Mouse (Mus musculus) mature B cell (primary cell): Measurements from ENCODE around the gene Nap1l1.

Source experiments
- in situ Hi-C: fragments of 300-500 bp; cut with MboI; formaldehyde crosslinking; loops from 2 replicates; pipeline ENCODE4 v1.14.3; 2019

The Nap1l1 gene

DNA sequence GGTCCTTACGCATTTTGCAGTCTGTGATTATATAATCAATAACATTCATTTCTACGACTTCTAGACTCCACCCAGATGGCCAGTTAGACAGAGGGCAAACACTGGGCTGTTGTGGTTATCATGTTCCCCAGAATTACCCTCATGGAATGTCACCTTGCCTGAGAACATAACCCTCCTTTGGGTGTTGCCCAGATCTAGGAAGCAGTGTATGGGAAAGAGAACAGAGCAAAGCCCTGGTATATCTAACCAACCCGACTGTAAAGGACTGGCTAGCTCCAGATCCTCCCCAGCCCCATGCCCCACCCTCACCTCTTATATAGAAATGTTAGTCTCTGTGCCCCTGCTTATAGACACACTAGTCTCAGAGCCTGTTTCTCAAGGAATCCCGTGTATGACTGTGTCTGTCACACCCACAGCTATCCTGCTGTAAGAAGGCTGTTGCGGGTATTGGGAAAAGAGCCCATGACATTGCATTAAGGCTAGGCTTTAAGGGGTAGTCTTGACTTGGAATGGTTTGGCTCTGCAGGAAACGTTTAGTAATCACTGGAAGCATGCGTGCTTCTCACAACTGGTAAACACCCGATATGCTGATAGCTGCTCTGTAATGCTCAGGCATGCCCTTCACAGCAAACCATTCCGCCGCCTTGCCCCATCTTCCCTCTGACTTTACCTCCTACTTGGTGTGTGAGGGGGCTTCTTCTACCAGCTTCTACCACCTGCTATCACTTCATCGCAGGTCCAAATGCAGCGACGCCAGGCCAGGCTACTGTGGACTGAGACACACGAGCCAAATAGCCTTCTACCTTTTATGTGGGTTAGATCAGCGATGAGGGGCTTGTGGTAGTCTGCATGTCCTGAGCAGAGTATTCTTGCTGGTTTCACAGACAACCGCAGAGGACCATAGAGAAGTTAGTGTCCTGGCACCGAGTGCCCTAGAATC, 42.3 kb downstream of the Nap1l1 start:
- in situ Hi-C loops = no loop called here

DNA sequence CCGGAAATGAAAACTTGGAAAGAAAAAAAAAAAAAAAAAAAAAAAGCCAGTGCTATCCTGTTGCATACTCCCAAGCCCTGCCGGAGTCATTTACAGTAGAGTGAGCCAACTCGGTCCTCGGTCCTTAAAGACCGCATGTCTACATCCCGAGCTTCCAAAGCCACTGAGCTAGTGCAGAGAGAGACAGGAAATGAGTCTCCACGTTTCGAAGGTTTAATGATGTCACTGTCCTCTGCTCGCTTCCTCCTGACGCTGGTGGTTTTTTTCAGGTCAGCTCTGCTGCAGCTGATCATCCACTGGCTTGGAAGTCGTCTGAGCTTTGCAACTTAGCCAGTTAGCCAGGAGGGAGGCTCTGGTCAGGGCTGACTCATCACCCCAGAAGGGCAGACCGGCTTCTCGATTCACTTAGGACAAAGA, 43.2 kb downstream of the Nap1l1 start:
- in situ Hi-C loops = no loop called here

DNA sequence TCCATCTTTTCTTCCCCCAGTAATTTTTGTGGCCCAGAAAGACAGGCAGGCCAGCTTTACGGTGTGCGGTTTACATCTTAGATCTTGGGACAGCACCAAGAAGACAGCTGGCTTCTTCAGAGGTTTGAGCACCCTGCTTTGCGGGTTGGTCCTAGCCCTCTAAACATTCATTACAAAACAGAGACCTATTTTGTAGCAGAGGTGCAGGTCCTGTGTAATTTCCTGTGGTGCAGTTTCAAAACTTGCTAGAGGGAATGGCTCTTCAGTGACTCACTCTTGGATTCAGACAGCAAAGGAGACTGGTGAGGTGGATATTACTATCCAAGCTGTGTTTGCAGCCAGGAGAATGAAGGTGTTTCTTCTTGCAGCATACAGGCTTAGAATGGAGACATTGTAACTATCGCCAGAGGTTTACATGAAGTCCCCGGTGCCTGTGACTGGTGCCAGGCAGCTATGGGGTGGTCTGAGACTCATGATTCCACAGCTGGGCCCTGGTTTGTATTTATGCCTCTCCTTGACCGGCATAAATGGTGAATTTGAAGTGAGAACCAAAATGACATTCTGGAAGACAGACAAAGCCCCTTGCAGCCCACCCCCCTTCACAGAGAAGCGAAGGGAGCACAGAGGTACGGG, 43.9 kb downstream of the Nap1l1 start:
- in situ Hi-C loops = no loop called here

DNA sequence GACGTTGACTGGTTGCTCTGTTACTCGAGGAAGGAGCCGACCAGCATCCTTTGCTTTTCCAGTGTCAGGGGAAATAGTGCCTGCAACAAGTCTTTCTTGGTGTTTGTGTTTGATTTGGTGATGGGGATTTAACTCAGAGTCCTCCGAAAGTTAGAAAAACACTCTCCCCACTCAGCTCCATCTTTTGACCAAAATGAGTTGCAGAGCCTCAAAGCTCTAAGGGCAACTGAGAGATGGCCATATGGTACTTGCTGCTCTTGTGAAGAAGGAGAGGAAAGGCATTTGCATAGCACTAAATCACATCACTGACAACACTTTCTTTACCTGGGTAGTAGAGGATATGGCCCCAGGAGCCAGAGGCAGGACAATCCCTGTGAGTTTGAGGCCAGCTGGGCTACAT, 45.3 kb downstream of the Nap1l1 start:
- in situ Hi-C loops = no loop called here

DNA sequence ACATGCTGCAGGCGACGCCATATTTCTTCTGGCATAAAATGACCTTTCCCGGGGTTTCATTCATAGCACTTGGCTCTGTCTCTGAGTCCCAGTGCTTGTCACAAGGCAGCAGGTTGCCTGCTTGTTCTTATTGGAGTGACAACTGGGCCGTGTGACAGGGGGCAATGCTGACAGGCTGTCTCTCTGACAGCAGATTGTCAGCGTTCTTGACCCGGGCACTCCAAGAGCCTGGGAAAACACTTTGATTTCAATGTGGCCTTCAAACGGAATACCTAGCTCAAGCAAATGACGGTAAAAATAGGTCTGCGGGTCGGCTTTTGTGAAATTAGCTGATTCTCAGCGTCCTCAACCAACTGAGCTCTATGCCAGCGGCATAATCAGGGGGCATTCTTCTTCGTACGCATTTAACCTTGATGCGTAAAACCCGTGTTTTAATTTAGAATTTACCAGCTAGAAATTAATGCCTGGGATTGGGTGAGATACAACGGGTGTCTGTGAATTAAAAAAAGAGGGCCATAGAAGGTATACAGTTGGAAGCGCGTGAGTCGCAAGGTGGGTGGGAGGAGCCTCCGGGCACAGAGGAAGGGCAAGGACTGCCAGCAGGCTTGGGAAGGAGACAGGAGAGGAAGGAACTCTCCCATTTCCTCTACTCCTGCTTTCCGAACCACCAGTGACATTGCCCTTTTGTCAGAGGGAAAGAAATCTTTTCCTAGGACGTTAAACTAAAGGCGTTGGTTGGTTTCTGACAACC, 46.8 kb downstream of the Nap1l1 start:
- in situ Hi-C loops = no loop called here

DNA sequence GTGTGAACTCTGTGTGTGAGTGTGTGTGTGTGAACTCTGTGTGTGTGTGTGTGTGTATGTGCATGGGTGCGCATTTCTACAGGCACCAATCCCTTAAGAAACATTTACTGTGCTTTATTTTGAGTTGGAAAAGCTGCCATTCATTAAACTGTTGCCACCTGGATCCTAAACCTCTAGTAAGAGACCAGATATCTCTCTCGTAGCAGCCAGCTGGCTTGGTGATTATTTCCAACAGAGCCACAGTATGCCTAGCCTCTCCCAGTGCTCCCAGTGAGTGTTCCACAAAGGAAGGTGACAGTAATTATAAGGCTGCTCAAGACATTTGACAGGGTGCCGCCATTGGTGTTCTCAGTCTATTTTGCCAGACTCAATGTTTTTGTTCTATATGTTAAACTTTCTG, 47.6 kb downstream of the Nap1l1 start:
- in situ Hi-C loops = no loop called here

DNA sequence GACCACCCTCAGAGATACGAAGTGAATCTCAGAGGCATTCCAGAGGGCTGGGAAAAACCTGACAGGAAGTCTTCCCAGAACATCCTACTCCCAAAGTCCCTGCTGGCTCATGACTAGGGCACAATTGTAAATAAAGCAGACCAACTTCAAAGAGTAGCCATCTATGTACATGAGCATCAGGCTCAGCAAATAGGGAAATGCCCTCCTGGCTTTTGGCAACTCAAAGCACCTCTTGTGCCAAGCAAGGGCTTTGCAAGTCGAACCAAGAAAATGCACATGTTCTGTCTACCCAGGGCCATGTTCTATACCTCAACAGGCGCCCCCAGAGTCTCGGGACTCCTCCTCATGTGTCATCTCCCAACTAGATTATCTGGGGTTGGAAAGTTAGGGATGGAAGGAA, 48.6 kb downstream of the Nap1l1 start:
- in situ Hi-C loops = no loop called here

DNA sequence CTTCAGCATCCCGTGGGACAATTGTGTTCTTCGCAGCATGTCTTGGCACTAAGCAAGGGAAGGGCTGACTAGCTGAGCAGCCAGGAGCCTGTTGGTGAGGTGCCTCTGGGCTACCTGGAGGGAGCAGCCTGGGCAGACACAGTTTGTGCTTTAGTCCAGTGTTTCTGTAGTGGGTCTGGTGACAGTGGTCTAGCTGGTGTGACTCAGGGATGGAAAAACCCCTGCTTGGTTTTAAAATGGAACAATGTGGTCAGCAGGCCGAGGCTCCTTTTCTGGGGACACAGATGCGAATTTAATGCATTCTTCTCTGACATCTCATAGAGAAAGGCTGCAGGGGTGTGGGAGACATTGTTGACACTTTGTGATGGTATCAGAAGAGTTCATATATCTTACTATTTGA, 49.2 kb downstream of the Nap1l1 start:
- in situ Hi-C loops = no loop called here

DNA sequence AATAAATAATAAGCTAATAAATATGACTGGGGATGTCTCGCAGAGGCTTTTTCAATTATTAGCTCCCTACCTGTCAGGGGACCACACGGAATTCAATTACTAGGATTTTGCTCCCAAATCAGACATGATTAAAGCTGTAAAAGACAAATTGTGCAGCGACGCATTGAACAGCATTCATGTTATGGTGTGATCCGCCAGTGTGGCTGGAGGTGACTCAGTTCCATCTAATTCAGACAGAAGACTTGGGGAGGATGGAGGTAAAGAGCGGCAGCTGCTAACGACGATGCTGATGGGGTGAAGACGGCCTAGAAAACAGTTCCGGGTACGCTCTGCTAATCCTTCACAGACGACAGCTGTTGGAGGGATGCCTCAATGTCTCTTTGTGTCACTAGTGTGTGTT, 50.9 kb downstream of the Nap1l1 start:
- in situ Hi-C loops = no loop called here

DNA sequence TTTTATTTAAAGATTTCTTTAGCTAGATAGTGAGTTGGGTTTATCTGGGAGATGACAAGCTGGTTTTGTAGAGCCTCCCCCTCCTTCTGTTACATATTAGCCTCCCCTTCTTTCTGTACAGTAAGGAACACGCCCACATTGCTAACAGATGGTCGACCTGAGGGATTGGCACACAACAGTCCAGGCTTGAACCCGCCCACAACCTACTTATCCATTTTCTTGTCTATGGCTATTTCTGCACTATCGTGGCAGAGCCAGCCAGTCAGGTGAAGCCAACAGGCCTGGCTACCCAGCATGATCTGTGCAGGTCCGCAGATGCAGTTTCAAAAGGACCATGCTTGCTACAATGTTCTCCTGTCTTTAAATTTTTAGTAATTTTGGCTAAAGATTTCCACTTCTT, 54.0 kb downstream of the Nap1l1 start:
- in situ Hi-C loops = no loop called here

DNA sequence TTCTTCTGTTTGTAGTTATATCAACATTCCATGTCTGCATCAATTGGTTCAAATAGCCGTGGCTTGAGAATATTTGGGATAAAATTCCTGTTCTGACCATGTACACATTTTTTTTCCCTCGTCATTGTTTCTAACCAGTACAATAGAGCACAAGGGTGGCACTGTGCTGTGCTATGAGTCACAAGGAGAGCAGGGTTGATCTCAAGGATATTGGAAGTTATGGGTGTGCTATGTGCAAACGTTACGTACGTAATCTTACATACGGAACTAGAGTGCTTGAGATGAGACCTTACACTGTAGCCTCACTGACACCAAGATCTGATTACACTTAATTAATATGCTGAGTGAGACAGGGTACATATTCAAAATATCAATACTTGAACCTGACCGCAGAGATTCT, 54.6 kb downstream of the Nap1l1 start:
- in situ Hi-C loops = no loop called here

DNA sequence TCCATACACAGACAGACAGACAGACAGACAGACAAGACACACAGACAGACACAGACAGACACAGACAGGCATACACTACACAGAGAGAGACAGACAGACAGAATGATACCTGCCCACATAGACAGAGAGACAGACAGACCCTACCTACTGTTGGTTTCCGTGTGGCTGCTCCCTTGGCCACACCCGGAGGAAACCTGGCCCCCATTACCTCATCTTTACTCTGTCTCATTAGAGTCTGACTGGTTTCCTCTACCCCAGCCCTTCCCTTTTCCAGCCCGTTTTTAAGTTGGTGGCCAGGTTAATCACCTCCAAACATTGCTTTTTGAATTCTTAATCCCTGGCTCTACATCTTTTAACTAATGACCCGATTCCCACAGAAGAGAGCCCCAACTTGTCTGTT, 55.3 kb downstream of the Nap1l1 start:
- in situ Hi-C loops = no loop called here

DNA sequence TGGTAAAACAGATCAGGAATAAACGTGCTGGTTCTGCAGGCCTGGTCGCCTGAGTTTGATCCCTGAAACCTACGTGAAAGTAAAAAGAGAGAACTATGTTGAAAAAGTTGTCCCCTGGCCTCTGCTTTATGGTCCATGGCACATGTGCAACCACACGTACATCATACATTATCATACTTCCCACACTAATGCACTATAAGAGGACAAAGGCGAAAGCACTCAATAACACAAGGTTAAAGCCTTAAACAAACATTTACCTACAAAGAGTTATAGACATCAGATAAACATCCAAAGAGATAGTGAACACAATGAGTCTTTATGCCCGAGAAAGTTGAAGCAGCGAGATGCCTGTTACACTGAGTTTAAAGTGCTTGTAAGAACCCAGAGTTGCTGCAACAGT, 57.4 kb downstream of the Nap1l1 start:
- in situ Hi-C loops = no loop called here

DNA sequence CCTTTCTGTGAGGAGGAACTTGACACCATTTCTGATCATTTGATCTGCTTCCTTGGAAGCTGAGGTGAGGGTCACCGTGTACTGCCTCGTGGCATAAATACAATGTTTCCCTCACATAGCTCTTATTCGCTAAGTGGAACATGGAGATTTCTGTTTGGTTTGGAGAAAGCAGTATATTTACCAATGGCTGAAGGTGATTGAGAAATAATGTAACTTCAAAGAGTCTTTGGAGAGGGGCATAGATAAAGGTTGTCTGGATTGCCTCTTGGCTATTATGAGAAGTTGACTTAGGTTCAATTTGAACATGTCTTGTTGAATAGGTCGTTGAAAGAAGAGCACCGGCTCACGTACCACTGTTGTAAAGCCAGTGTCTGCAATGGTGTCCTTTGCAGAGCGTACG, 61.7 kb downstream of the Nap1l1 start:
- in situ Hi-C loops = no loop called here

DNA sequence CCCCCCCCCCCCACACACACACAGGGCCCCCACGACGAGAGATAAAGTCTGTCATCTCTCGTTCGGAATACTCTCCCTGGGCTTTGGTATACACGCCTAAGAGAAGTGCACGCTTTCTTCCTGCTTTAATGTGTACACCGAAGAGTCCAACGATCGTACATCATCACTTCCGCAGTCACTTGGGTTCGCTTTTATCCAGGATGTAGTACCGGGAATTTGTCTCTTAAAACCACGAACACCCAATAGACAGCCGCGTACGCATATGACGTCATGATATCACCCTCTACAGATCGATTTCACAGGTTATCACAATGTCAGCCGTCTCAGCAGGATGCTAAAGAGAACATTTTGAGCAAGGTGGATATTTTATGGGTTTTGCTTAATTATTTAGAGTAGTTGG, 64.4 kb downstream of the Nap1l1 start:
- in situ Hi-C loops = no loop called here

DNA sequence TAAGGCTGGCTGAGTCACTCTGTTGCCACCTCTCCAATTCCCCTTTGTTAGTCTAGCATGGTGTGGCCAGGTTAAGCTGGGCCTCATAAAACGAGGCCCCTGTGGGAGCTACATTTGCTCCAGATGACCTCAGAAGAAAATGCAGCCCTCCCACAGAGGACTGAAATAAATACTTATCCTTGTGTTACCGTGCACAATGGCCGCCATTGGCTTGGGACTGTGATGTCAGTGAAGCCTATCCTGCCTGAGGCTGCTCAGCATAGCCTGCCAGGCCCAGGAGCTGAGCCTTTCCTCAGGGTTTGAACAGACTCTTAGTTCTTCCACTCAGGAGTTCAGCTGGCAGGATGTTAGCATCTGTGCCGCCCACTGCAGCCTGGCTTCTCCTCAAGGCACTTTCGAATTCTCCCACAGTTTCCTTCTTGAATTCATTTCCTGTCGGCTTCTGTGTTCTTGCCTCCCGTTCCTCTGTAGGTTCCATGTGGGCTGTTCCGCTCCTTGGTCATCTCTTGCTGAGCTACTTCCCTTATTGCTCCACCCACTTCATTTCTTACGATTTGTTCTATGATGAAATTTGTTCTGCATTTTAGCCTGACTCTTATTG, 66.8 kb downstream of the Nap1l1 start:
- in situ Hi-C loops = no loop called here

DNA sequence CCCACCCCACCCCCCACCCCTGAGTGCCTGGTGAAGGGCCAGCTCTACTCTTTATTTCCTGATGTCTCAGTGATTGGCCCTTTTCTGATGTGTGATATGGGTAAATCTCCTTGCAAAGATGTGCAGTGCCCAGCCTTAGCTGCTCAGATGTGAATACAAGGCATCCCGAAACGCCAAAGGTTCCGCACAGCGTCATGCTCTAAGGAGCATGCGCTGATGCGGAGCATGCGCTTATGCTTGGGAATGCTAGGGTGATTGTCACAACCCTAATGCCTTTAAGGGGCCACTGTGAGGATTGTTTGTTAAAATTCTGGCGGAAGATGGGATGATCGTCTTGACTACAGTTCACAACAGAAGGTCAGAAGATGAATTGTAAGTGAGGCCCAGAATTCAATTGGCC, 67.7 kb downstream of the Nap1l1 start:
- in situ Hi-C loops = no loop called here

DNA sequence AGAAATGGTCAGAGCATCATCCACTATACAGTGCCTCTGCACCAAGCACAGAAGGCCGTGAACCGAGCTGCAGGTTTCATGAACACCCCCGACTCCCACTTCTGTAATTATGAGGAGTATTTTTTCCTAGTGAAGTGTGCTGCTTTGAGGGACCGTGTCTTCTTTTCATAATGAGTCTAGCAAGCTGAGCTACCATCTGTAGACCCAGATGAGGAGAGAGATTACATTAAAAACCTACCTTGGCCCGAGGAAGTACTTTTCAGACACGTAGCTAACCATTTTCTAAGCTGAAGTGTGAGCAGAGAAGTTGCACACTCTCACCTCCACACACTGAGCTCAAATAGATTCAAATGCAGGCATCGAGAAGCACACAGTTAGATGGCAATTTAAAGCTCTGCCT, 70.1 kb downstream of the Nap1l1 start:
- in situ Hi-C loops = no loop called here

DNA sequence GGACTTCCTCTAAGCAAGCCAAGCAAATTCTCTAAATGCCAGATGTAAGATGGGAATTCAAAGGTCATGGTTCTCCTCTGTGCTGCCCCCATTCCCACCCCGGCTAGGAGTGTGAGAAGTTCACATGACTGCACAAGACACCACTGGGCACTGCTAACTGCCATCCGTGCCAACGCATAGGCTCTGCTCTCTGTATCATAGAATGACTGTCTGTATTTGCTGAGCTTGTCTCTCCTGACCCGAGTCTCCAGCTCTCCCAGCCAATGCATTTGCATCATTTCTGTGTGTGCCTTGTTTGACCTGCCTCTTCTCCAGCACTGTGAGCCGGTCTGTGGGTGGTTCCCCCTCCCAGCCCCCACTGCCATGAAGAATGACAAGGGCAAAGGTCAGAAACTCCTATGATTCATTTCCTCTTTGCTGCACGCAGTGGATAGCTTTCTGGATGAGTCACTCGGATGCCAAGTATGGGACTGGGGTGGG, 70.8 kb downstream of the Nap1l1 start:
- in situ Hi-C loops = no loop called here

DNA sequence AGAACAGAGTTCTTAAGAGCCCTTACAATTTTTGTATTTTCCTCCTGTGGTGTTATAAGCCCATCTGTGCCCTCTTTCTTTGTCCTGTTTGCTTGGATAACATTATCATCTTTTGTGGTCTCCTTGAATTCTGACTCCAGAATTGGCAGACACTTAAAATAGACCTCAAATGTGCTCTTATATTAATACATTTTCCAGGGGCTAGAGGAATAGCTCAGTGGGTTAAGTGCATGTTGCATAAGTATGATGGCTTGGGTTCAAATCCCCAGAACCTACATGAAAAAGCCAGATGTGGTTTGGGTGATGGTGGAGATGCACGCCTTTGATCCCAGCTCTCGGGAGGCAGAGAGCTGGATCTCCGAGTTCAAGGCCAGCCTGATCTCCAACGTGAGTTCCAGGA, 71.3 kb downstream of the Nap1l1 start:
- in situ Hi-C loops = no loop called here

DNA sequence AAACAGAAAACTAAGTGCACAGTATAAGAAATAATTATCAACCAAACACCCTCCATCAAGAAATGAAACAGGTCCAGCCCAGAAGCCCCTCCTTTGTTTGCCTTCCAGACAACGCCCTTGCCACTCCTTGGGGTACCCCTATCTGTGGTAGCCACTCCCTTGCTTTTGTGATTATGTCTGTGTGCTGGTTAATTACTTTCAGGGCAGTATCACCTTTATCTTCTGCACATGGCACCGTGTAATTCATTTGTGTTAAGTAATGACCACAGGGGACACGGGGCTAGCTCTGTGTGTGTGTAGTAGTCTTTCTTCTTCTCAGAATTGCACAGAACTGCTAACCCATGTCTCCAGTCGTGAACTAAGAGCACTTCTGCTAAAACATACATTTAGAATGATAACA, 72.6 kb downstream of the Nap1l1 start:
- in situ Hi-C loops = no loop called here
